Mouse (Mus musculus) midbrain, postnatal 0 days (tissue): ENCODE measurements around the gene Slc35c1. TPM values are rescaled to one million over a fixed set of nuclear protein-coding genes. Genes with fewer than 3 reads are reported as not detected.

ENCODE experiments used
- ATAC-seq: fragments of 200-750 bp; cut with Nextera tagmentation; 2 replicates; pipeline ENCODE4 v1.8.0; 2017; ENCODE audit warnings: moderate number of reproducible peaks, mild to moderate bottlenecking, moderate TSS enrichment, moderate library complexity; ENCODE audit not compliant: low FRiP score
- DNase-seq: peaks from one replicate; pipeline ENCODE4 v3.0.0-alpha.2; 2015; ENCODE audit warnings: low spot score
- H3K27ac ChIP-seq: fragments of 300-500 bp; sonication (generic); 2 replicates; pipeline ENCODE4 v1.5.1; 2014; ENCODE audit warnings: low read depth, mild to moderate bottlenecking, low read length, mixed read lengths
- H3K27me3 ChIP-seq: fragments of 300-500 bp; sonication (generic); 2 replicates; pipeline ENCODE4 v1.6.1; 2014; ENCODE audit warnings: low read length, control low read depth, mixed read lengths; ENCODE audit not compliant: insufficient read depth
- H3K36me3 ChIP-seq: fragments of 300-500 bp; sonication (generic); 2 replicates; pipeline ENCODE4 v1.6.1; 2014; ENCODE audit warnings: low read length, control low read depth, mixed read lengths; ENCODE audit not compliant: insufficient read depth
- H3K4me1 ChIP-seq: fragments of 300-500 bp; sonication (generic); 2 replicates; pipeline ENCODE4 v1.6.1; 2014; ENCODE audit warnings: mild to moderate bottlenecking, control low read depth, antibody characterized with exemption, low read length, mixed read lengths; ENCODE audit not compliant: insufficient read depth
- H3K4me2 ChIP-seq: fragments of 300-500 bp; sonication (generic); 2 replicates; pipeline ENCODE4 v1.6.1; 2014; ENCODE audit warnings: low read depth, mild to moderate bottlenecking, low read length, mixed read lengths; ENCODE audit not compliant: poor library complexity, severe bottlenecking
- H3K4me3 ChIP-seq: fragments of 300-500 bp; sonication (generic); 2 replicates; pipeline ENCODE4 v1.5.1; 2014; ENCODE audit warnings: low read depth, mild to moderate bottlenecking, low read length, moderate library complexity
- H3K9ac ChIP-seq: fragments of 300-500 bp; sonication (generic); replicated peaks from 2 replicates; pipeline ENCODE4 v1.6.1; 2014; ENCODE audit warnings: mild to moderate bottlenecking, low read length, moderate library complexity, mixed read lengths; ENCODE audit not compliant: poor library complexity, severe bottlenecking
- H3K9me3 ChIP-seq: fragments of 300-500 bp; sonication (generic); 2 replicates; pipeline ENCODE4 v1.6.1; 2016; ENCODE audit warnings: low read length, control low read depth
- CTCF ChIP-seq: IDR thresholded peaks from 2 replicates; pipeline ENCODE4 v1.5.1; 2016; ENCODE audit warnings: antibody characterized with exemption, mild to moderate bottlenecking
- WGBS: fragments of 180-500 bp; shearing (Covaris S2); extraction: QIAGEN DNeasy Blood & Tissue Kit; methylation state at CpG from one replicate; pipeline ENCODE4 v1.1.7; 2014; 5-methylcytosine and 5-hydroxymethylcytosine counted together
- polyA plus RNA-seq: library from polyadenylated mRNA; unstranded; fragments of >200 nt; fragmentation: Nextera tagmentation; extraction: Ambion mirVana; gene quantifications from 2 replicates; pipeline ENCODE4 v1.2.1, GENCODE M21; 2015
- total RNA-seq: library from RNA; depleted of rRNA; stranded (reverse); fragments of >200 nt; gene quantifications from 2 replicates; pipeline ENCODE4 v1.2.3, GENCODE M21; 2014

Slc35c1 gene
- total and polyA plus RNA-seq, 2 experiments from 2014 or later, result 16.8 to 18.6 TPM

DNA sequence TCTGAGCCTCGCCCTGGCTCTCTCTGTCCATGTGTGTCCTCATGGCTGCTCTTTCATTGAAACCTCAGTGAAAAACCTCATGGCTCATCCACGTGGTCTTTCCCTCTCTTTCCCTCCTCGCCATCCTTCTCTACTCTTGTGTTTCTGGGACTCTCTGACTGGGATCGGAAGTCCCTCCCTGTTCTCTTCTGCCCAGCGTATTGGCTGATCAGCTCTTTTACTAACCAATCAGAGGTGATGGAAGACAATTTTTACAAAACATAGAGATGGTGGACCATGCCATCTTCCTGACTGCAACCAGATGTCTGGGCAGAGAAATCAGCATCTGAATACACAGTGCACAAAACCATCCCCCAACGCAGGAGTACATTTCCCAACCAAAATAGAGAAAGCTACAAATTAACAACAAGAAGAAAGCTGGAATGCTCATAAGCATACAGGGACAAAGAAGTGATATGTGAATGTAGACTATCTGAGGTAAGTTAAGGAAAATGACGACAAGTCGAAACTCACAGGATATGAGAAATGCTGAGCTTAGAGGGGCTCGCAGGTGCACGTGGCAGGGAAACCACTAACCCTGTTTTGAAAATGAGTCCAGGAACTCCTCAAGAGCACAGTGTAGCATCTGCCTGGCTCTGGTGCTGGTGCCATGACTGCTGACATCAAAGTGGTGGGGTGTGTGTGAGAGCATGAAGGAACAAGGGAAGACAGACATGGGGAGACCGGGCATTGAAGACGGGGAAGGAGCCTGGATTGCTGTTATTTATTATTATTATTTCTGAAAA, 11.7 kb upstream of the Slc35c1 start:
- Histone ChIP-seq H3K9ac (no peak overlapping the region), H3K27ac (no peak overlapping the region), H3K9me3 (no peaks in the 10 kb centered on the region), H3K4me3 (no peak overlapping the region), H3K4me2 (no peak overlapping the region), H3K27me3 (no peaks in the 10 kb centered on the region), H3K36me3 (no peaks in the 10 kb centered on the region), H3K4me1 (no peaks in the 10 kb centered on the region)
- ATAC-seq (no peak), DNase-seq (no peak)
- 87% methylated on average over 12 of the region's 12 CpGs for WGBS
- TF ChIP-seq CTCF, result no peak

DNA sequence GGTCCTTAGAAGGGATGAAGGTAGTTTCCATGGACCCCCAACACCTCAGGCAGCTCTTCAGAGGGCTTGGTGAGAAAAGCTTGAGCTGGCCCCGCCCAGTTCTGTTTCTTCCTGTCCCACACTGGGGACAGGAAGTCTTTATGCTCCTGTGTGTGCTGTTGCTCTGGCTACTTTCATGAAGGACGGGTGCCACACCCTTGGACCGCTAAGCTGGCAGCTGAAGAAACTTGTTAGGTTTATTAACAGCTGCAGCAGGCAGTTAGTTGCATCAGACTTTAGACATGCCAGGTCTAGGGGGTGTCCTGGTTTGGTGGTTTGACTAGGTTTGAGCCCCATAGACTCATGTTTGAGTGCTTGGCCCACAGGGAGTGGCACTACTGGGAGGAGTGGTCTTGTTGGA, 4.4 kb upstream of the Slc35c1 start:
- H3K4me3 ChIP-seq, result no peak overlapping the region
- ATAC-seq, result no peak
- no peaks in the 10 kb centered on the region for H3K4me1 ChIP-seq
- H3K9me3 ChIP-seq, result no peaks in the 10 kb centered on the region
- WGBS, result 79% methylated on average over 3 of the region's 3 CpGs
- TF ChIP-seq CTCF, result no peak
- H3K9ac ChIP-seq, result no peak overlapping the region
- no peak for DNase-seq
- no peaks in the 10 kb centered on the region for H3K36me3 ChIP-seq
- no peak overlapping the region for H3K27ac ChIP-seq
- no peak overlapping the region for H3K4me2 ChIP-seq
- no peaks in the 10 kb centered on the region for H3K27me3 ChIP-seq

DNA sequence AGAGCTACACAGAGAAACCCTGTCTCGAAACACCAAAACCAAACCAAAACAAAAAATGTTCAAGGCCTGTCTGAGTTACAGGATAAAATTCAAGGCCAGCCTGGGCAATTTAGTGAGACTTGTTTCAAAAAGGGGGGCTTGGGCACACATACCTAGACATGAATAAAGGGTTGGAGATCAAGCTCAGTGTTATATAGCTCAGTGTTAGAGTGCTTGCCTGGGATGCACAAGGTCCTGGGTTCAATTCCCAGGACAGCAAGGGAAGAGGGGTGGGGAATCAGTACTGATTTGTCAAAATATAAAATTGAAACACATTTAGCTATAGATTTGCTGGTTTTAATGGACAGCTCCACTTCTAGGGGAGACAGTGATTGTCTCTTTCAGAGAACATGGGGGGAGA, 877 bp upstream of the Slc35c1 start:
- H3K9ac ChIP-seq, result no peak overlapping the region
- no peak overlapping the region for H3K4me3 ChIP-seq
- 85% methylated on average over 1 of the region's 1 CpGs for WGBS
- H3K4me1 ChIP-seq, result peaks cover 22% of the 10 kb centered on the region
- no peak overlapping the region for H3K4me2 ChIP-seq
- no peaks in the 10 kb centered on the region for H3K36me3 ChIP-seq
- no peaks in the 10 kb centered on the region for H3K9me3 ChIP-seq
- no peaks in the 10 kb centered on the region for H3K27me3 ChIP-seq
- no peak overlapping the region for H3K27ac ChIP-seq
- ATAC-seq (no peak), DNase-seq (no peak)
- TF ChIP-seq CTCF, result no peak

DNA sequence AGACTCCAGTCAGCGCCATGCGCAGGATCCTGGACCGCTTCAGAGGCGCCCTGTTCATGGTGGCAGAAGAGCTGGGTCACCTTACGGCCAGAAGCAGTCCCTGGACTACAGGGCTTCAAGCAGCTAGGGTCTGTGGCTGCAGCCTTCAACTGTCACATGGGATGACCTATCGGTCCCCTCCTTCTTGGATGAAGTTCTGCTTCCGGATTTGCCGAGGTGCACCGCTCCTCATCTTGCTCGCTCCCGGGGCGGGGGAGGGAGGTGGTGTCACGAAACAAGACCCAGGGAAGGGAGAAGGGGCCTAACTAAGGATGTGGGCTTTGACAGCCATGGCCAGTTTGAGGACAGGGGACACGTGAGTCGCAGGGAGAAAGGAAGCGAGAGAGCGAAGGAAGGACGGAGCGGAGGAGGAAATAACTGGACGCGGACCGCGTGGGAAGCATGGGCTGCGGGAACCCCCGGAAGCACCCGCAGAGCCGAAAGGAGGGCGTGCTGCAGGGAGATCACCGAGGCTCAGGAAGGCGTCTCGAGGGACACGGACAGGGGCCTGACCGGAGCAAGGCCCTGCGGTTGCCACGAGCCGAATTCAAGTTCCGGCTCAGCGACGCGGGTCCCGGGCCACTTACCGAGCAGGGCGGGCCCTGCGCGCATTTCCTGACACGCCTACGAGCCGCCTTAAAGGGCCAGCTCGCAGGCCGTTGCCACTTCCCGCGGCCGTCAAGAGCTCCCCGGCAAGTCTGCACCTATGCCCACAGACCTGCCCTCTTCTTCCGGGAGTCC, 1.0 kb downstream of the Slc35c1 start:
- peak overlapping the region; percentile 67 for H3K9ac ChIP-seq
- H3K27me3 ChIP-seq, result no peaks in the 10 kb centered on the region
- H3K4me1 ChIP-seq, result peaks cover 22% of the 10 kb centered on the region
- DNase-seq, result peak; percentile 86
- no peak for TF ChIP-seq CTCF
- H3K9me3 ChIP-seq, result no peaks in the 10 kb centered on the region
- H3K4me3 ChIP-seq, result peak overlapping the region; percentile 79
- WGBS, result under 1% methylated on average over 55 of the region's 55 CpGs
- ATAC-seq, result peak; percentile 79
- peak overlapping the region; percentile 84 for H3K4me2 ChIP-seq
- H3K36me3 ChIP-seq, result peaks cover 4% of the 10 kb centered on the region
- peak overlapping the region; percentile 69 for H3K27ac ChIP-seq

DNA sequence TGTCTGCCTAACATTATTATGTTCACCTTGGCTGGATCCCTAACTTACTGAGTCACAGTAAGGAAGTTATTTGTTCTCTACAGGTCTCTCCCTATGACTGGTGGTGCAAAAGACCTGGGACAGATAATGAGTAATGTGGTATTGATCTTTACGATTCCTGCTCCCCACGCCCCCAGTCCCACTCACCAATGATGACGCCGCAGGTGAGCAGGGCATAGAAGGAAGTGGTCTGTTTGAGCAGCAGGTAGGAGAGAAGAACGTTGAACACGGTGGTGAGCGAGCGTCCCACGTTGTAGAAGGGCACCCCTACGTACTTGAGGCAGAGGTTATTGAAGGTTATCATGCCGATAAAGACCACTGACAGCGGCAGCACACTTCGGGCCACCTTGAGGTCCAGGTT, 1.9 kb downstream of the Slc35c1 start:
- H3K27me3 ChIP-seq, result no peaks in the 10 kb centered on the region
- 75% methylated on average over 13 of the region's 13 CpGs for WGBS
- no peak for DNase-seq
- no peaks in the 10 kb centered on the region for H3K9me3 ChIP-seq
- TF ChIP-seq CTCF, result no peak
- peaks cover 11% of the 10 kb centered on the region for H3K36me3 ChIP-seq
- no peak for ATAC-seq
- peaks cover 22% of the 10 kb centered on the region for H3K4me1 ChIP-seq
- H3K9ac ChIP-seq, result peak overlapping the region; percentile 67
- no peak overlapping the region for H3K27ac ChIP-seq
- H3K4me2 ChIP-seq, result peak overlapping the region; percentile 84
- peak overlapping the region; percentile 79 for H3K4me3 ChIP-seq
